Mouse (Mus musculus) ovary, adult 10 weeks (tissue): Measurements from ENCODE around the gene Olfr488. TPM values are rescaled to one million over a fixed set of nuclear protein-coding genes. Genes with fewer than 3 reads are reported as not detected.

Experiments used
- polyA plus RNA-seq: library from polyadenylated mRNA; stranded (reverse); fragments of 350-450 nt; fragmentation: Illumina TruSeq; extraction: RNeasy Lipid Tissue Mini Kit (QIAGEN cat#74804); gene quantifications from one replicate; pipeline ENCODE4 v1.2.3, GENCODE M21; 2014

The Olfr488 gene
- polyA plus RNA-seq = not detected

GRCm38 (mm10) chr7:108258247-108258646 is at the start of gene Olfr488:
TSS of gene Olfr488 (minus strand) at chr7:108258347.

GRCm38 (mm10) chr7:108288834-108289233 is 30.7 kb upstream of the Olfr488 start, which contains the start of gene Olfr490:
TSS of gene Olfr490 (minus strand) at chr7:108288934.

GRCm38 (mm10) chr7:108214536-108214935 is 43.6 kb downstream of the Olfr488 start, which contains the start of gene Olfr487:
TSS of gene Olfr487 (minus strand) at chr7:108214636.

Other genes starting within 250 kb of the Olfr488 start
- gene Olfr478, start 224.4 kb downstream of the Olfr488 start, polyA plus RNA-seq = not detected
- gene Olfr479, start 207.7 kb downstream of the Olfr488 start, polyA plus RNA-seq = not detected
- not detected for gene Olfr480, start 191.0 kb downstream of the Olfr488 start, polyA plus RNA-seq
- gene Olfr481, start 178.5 kb downstream of the Olfr488 start, polyA plus RNA-seq = not detected
- gene Olfr482, start 160.8 kb downstream of the Olfr488 start, polyA plus RNA-seq = not detected
- not detected for gene Olfr483, start 157.5 kb downstream of the Olfr488 start, polyA plus RNA-seq
- not detected for gene Olfr484, start 130.9 kb downstream of the Olfr488 start, polyA plus RNA-seq
- not detected for gene Olfr485, start 98.5 kb downstream of the Olfr488 start, polyA plus RNA-seq
- not detected for gene Olfr486, start 85.6 kb downstream of the Olfr488 start, polyA plus RNA-seq
- gene Olfr487, start 43.7 kb downstream of the Olfr488 start, polyA plus RNA-seq = not detected
- gene Olfr490, start 30.6 kb upstream of the Olfr488 start, polyA plus RNA-seq = not detected
- gene Olfr491, start 55.1 kb upstream of the Olfr488 start, polyA plus RNA-seq = not detected
- not detected for gene Olfr492, start 65.3 kb upstream of the Olfr488 start, polyA plus RNA-seq
- gene Olfr493, start 88.6 kb upstream of the Olfr488 start, polyA plus RNA-seq = not detected
- not detected for gene Olfr494, start 107.0 kb upstream of the Olfr488 start, polyA plus RNA-seq
- not detected for gene Olfr495, start 134.8 kb upstream of the Olfr488 start, polyA plus RNA-seq
- gene Olfr497, start 162.1 kb upstream of the Olfr488 start, polyA plus RNA-seq = not detected
- not detected for gene Olfr498, start 207.0 kb upstream of the Olfr488 start, polyA plus RNA-seq